Mouse (Mus musculus) layer of hippocampus, postnatal 14 days (tissue): ENCODE measurements at regions not wholly inside any gene's neighbourhood (a gene's known extent, or its start where the extent isn't known, plus 50 kb on each side); places are given as distances from the start of the nearest gene placed in this dataset.
A peak's percentile ranks its signal among the peaks of the same experiment; 100 is the strongest.

Source experiments
- DNase-seq, 2 experiments: peaks; one replicate each; pipeline ENCODE4 v3.0.0; 2021 to 2022; ENCODE audit warnings: low spot score in 2 of 2, mixed read lengths in 1 of 2

DNA sequence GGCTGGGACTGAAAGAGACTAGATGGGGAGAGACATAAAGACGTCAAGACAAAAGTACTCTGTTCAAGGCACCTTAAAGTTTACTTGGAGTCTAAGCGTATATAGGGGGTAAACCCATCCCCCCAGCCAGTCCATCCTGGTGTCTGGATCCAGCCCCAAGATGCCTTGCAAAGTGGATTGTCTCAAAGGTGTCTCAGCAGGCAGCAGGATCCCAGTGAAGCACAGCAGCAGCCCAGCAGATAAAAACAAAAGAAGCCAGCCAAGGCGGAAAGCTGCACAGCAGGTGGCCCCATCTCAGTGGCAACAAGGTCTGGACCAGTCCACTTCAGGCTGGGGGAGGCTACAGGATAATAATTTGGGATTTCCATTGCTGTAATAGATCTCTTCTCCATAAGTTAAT lies 72.0 kb upstream of the Col5a2 start:
- no peak for DNase-seq

DNA sequence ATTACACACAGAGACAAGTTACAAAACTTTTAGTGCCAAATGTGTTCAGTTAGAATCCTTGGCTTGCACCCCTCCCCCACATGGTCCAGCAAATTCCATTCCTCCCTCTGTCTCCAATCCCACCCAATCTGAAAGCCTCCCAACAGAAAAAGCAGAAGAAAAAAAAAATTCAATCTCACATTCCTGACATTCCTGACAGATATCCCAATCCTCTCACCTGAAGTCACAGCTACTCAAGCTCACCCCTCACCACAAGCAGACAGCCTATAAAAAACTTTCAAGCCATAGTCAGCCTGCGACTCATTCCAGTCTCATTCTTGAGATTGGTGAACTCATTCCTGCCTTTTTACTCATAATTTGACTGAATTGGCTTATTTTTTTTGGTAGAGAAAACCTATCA lies 77.4 kb upstream of the Col5a2 start:
- DNase-seq: no peak

DNA sequence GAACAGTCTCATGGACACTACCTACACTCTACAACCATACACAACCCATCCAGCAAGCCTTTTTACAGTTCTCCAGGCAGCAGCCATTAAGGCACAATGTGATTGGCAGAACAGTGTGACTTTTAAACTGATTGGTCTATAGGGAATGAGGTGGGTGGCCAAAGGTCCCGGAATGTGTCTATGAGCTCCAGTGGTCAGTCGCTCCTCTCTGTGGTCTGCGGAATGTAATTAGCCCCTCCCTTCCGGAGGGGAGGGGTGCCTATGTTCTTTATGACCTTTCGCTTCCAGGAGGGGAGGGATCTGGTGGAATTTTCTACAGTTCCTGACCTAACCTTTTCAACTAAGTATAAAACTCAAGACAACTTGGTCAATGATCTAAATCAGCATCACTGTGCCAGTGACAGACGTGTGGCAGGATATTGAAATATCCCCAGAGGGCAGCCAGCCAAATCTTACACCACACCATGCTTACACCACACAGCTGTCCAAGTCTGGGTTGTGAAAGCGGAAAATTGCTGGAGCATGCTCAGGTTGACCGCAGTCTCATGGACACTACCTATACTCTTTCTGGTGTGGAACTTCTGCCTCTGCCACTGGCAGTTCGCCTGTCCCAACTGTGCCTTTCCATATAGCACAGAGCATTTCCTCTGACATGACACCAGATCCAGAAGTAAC lies 84.4 kb upstream of the Col5a2 start:
- no peak for DNase-seq

DNA sequence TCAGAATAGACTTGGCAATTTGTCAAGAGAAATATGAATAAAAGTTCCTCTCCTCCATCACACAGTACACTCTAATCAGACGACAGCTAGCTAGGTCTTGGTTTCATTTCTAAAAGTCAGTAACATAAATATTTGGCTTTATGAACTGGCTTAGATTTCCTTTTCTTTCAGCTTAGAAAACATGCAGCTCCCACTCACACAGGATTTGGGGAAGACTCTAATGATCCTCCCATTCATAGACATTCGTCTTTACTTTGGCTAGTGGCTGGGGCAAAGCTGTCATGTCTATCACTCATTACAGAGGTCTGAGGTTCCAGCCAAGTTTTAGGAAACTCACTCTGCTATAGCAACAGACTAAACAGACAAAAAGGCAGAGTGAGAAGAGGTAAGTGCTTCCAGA lies 94.2 kb upstream of the Col5a2 start:
- no peak for DNase-seq

DNA sequence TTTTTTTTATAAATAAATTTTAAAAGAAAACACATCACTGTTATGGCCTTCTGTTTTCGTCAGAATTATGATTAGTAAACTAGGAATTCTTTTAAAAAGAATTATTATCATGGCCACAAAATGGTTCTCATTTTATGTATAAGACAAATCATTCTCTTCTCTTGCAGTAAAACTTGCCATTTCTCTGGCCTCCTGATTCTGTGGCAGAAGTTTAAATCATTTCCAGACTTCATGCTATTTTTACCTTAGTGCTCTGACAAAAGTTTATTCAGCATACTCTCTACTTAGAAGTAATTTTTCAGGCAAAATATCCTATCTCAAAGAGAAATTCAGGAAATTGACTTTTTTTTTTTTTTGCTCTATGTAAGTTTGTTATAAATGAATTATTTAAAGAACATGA lies 96.3 kb upstream of the Col5a2 start:
- no peak for DNase-seq

DNA sequence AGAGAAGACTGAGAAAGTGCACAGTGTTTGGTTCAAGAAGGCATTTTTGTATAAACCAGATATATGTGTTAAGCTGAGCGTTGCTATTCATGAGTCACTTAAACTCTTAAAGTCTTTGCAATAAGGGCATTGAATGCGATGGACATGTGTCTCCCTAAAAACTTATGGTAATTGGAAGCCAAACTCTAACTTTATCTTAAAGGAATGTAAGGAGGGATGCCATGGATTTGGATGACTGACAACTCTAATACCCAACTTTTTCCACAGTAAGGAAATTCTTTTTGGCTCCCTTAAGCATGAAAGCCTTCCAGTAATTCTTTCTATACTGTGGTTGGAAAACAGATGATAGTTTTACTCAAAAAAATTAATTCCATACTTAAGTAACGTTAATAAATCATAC lies 96.9 kb upstream of the Col5a2 start:
- no peak for DNase-seq

DNA sequence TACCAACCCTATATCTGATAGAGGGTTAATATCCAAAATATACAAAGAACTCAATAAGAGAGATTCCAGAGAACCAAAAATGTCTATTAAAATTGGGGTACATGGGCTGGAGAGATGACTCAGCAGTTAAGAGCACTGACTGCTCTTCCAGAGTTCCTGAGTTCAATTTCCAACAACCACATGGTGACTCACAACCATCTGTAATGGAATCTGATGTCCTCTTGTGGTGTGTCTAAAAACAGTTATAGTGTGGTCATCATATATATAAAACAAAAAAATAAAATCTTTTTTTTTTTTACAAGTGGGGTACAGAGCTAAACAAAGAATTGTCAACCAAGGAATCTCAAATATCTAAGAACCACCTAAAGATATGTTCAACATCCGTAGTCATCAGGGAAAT lies 102.5 kb upstream of the Col5a2 start:
- no peak for DNase-seq

DNA sequence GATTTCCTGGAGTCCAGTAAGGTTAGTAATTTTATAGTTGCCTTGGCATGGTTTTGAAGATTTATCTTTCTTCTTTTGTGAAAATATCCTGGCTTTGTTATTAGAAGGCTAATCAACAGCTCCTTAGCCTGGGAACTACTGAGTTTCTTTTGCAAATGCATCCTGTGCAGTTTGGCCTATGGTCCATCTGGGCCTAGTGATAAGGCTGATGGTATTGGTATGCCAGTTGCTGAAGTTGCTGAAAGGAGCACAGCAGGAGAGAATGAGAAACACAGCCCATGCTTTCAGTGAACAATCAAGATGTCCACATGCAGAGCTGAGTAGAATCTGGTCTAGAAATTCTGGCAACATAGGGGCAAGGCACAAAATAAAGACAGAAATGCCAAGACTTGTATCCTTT lies 105.2 kb upstream of the Col5a2 start:
- DNase-seq: no peak

DNA sequence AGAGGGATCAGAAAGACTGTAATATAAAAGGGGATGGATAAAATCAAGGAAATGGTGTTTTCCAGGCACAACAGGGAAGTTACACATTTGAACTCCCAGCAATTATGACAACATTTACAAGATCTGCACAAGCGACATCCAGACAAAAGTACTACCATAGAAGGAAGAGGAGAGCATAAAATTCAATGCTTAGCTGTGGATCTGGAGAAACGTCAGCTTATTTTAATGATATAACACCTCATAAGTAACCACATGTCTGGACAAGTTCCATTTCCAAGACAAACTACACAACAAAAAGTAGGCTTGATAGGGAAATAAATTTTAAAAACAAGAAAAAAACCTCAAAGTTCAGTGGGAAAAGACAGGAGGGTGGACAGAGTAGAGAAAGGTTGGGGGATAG lies 115.9 kb upstream of the Col5a2 start:
- no peak for DNase-seq

DNA sequence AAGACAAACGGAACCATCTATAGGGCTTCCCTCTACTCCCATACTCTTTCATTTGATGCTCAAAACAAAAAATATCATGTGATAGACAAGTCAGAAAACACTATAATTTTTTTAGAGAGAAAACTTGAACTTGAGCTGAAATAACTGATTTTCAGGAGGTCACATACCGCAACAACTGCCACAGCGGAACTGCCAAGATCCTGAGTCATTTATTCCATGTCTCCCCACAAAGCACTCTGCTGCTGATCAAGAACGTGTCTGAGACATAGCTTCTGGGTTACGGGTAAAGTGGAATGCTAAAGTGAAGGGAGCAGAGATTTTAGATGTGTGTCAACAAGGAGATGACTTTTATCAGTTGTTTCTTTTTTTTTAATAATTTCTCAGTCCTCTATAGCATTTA lies 122.8 kb upstream of the Col5a2 start:
- DNase-seq: no peak

DNA sequence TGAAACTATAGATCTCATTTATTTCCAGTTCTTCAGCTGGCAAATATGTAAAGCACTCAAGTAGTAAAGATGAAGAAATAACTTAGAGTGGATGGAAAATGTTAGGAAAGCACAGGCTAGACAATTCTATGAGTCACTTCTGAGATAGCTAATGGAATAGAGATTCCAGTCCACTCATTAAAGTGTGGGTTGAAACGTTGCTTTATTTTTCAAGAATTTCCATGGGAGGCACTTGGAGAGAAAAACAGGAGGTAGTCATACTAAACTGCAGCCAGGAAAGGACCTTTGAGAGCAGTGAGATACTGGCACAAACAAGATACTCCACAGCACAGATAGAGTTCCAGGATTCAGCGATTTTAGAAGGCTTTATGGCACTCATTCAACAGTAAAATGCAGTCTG lies 123.7 kb upstream of the Col5a2 start:
- no peak for DNase-seq

DNA sequence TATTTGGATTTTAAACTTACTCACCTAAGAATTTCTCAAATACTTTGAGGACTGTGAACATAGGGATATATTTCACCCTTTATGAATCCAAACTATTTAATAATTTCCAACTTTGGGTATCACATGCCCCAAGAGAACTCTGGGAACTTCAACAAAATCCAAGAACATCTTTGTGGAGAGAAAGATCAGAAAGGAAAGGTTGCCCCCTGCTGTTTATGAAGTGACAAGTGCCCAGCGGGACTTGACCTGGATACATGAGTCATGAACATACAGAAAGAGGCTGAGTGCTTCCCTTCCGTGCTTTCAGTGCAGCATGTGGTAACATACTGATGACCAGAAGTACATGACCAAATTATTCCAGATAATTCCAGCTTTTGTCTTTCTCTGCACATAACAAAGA lies 124.8 kb upstream of the Col5a2 start:
- DNase-seq: peak in 1 of 2 experiments; percentile 37

DNA sequence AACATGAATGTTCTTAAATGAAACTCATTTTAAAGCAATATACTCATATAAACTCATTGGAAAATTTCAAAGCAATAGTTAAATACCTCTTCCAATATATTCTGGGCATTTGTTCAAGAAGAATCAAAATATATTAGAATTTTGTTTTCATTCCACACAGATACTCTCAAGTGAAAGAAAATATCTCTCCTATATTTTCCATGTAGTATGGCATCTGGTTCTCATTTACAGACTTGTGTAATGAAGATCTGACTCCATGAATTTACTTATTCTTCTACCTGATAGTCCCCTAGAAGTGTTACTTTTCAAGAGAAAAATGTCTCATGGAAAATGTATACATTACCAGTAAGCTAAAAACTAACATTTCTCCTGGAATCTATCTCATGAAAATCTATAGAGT lies 144.2 kb upstream of the Col5a2 start:
- no peak for DNase-seq

DNA sequence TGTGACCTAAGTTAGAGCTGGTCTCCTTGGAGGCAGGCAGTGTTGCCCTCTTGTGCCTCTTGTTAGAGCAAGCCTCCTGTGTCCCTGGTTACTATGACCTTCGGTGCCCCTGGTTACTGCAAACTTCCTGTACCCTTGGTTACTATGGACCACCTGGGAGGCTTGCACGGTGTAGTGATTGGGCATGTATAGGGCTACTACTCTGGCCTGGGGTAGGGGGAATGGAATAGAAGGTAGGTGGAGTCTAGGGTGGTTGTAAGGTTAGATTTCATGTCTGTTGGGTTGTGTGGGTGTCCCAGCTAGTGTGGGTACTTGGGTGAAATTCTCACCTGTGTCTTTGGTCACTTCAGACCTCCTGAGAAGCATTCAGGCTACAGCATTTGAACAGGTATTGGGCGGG lies 141.7 kb upstream of the Wdr75 start:
- DNase-seq: no peak

DNA sequence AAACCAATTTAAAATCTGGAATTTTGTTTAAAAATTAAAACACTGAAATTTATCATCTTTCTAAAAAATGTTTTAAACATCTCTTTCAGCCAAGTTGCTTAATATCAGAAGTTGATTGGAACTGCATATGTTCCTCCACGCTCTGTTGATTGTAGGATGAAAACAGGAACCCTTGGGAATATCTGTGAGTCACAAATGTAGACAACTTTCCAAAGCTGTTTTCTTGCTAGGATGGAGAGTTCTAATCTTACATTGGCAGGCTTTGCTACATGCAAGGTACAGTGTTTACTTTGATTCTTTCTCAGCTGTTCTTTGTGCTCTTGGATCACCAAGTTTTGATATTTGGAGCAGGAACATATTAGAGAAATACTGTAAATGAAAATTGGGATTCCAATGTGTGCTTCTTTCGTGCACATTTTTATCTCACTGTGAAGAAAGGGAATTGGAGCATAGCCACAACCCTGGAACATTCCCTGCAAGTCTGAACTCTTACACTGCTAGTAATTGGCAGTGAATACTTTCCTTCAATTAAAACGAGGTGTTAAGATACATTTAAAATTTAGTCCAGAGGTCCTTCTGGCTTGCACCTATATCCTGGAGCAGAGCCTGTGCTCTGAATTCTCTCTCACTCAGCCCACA lies 131.0 kb upstream of the Wdr75 start:
- no peak for DNase-seq

DNA sequence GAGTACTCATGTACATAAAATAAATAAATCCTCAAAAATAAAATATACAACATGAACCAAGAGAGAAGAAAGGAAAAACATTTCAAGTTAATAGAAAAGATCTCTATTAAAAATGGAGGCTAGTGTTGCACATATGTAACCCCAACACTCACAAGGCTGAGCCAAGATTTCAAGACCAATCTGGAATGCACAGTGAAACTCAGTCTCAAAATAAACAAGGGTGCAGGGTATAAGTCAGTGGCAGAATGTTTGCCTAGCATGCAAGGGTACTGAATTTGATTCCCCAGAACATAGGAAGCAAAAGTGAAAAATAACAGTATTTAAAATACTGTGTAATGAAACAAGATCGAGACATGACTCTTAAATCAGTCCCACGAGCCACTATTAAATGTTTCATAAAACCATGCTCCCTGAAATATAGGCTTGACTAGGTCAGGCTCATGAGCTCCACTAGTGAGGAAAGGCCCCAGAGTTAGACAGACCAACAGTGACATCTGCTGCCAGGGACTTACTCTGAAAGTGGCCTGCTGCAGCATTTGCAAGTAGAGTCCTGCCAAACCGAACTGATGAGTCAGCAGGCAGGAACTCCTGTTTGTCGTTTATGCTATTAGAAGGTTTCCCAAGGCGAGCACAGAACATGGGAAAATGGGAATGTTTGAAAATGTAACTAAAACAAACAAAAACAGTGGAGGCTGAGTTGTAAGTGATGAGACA lies 122.4 kb upstream of the Wdr75 start:
- DNase-seq: peak; percentile 61 to 82

DNA sequence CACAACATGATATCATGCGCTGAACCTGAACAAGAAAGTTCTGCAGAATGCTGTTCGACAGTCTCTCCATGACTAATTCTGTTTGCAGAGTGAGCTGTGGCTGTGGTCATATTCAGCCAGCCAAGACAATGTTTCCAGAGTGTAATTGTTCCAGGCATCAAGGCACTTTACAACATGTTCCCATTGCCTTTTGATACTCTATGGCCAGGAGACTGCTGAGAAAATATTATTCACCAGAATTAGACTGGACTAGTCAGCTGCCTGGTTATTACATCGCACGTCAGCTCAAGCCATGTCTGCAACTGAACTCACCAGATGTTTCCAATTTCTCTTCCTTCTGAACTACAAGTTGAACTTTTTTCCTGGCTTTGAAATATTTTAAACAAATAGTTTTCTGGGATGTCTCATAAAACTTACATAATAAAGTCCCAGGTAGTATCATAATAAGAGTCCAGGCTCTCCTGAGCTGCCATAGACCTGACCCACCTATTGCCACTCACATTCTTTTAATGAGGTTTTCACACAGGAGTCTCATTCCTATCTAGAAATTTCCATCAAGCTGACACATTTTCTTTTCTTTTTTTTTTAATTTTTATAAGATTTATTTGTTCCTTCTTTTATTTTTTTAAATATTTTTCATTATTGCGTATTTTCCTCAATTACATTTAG lies 119.1 kb upstream of the Wdr75 start:
- DNase-seq: no peak

DNA sequence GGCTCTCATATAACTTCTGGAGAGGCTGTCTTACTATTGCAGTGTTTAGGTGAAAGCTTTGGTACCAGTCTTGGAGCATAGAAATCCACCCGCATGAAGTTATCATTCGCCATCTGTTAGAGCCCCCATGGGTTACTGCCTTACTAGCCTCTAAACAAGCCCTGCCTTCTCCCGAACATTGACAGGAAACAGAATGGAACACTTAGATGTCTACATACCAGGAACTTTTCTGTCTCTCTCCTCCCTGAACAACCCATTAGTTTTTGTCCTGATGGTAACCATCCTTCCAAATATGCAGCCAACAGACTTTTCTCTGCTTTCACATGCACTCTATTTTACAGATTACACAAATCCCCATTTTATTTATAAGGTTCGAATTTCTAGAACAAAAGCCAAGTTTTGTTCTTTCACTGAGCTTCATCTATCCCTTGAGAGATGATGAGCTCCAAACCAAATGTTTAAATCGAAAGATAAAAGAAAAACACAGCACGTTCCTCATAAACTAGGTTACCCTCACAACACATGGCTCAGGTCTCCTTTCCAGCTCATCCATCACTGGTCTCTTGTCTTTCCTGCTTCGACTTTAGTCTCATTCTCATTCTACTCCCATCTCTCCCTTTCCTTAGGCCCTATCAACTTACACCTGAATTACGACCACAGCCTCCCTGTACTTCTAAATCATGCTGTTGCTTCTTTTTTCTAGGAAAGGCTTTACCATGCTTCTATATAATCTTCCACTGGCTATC lies 114.8 kb upstream of the Wdr75 start:
- DNase-seq: no peak

DNA sequence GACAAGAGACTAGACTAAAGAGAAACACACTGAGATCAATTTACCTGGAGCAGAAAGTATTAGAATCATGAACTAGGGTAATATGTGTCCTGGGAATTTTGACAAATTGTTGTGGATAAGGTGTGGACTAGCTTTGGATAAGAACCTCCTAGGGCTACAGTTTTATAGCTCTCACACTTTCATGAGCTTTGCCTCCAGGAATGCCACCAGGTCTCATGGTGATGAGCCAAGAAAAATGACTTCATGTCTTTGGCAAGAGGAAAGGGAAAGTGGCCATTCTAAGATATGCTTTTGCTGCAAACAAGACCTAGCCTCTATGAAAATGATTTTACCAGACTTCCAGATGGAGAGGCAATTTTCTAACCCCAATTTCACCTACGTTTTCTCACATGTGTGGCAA lies 94.1 kb upstream of the Wdr75 start:
- no peak for DNase-seq

DNA sequence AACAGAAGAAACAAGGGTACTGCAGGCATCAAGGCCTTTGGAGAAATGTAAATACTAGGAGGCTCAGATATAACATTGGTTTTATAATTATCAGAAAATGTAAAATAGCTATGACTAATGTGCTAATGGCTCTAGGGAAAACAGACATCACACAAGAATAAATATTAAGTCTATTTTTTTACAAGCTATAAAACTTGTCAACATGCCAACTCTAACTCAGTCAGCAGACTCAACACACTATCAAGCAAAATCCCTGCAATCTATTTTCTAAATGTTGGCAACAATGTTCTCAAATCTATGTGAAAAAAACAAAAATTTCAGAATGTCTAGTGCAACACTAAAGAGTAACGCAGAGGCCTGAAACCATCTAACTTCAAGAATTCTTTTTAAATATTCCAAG lies 93.5 kb upstream of the Wdr75 start:
- no peak for DNase-seq

DNA sequence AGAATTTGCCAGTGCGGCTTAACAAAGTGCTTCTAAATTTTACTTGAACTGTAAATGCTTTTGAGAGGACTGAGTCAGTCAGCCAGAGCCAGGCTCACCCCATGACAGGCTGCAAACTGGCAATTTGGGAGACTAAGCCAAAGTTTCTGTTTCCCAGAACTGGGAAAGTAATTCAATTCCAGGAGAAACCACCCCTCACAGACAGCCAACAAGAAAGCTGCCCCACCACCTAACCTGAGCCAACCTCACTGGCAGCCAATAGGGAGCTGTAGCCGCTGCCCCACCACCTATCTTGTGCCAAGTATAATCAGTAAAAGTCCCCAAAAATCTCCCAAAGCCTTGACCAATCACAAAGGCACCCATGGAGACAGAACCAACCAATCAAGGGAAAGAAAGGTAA lies 71.6 kb upstream of the Wdr75 start:
- peak; percentile 3 to 13 for DNase-seq

DNA sequence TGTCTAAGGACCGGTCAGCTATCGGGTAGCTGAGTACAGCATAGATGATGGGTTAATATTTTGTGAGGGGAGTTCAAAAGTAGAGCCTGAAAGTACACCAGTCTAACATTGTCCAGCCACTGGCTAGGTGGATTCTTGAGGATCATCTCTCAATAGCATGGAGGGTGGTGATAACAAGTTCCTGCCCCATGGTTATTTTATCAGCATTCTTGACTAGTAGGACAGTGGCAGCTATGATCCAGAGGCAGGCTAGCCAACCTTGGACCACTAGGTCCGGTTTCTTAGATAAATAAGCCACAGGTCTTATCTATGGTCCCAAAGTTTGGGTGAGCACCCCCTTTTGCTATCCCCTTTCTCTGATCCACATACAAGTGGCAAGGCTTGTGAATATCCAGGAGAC lies 62.0 kb upstream of the Wdr75 start:
- no peak for DNase-seq
